Mouse (Mus musculus) midbrain, embryonic 13.5 days (tissue): Measurements from ENCODE around the gene Vmn1r237. TPM values are rescaled to one million over a fixed set of nuclear protein-coding genes. Genes with fewer than 3 reads are reported as not detected.

ENCODE experiments used
- ATAC-seq: fragments of 200-750 bp; cut with Nextera tagmentation; 2 replicates; pipeline ENCODE4 v1.8.0; 2017; ENCODE audit warnings: mild to moderate bottlenecking, moderate TSS enrichment, moderate library complexity
- H3K27ac ChIP-seq: fragments of 300-500 bp; sonication (generic); 2 replicates; pipeline ENCODE4 v1.5.1; 2015; ENCODE audit warnings: inconsistent platforms, mild to moderate bottlenecking, moderate library complexity
- H3K27me3 ChIP-seq: fragments of 300-500 bp; sonication (generic); 2 replicates; pipeline ENCODE4 v1.6.1; 2015; ENCODE audit warnings: mild to moderate bottlenecking, inconsistent platforms
- H3K36me3 ChIP-seq: fragments of 300-500 bp; sonication (generic); 2 replicates; pipeline ENCODE4 v1.6.1; 2015; ENCODE audit warnings: mild to moderate bottlenecking, inconsistent platforms
- H3K4me1 ChIP-seq: fragments of 300-500 bp; sonication (generic); replicated peaks from 2 replicates; pipeline ENCODE4 v1.6.1; 2015; ENCODE audit warnings: inconsistent platforms
- H3K4me2 ChIP-seq: fragments of 300-500 bp; sonication (generic); replicated peaks from 2 replicates; pipeline ENCODE4 v1.6.1; 2015; ENCODE audit warnings: moderate library complexity, mild to moderate bottlenecking, inconsistent platforms
- H3K4me3 ChIP-seq: fragments of 300-500 bp; sonication (generic); replicated peaks from 2 replicates; pipeline ENCODE4 v1.5.1; 2015; ENCODE audit warnings: mild to moderate bottlenecking, inconsistent platforms
- H3K9ac ChIP-seq: fragments of 300-500 bp; sonication (generic); replicated peaks from 2 replicates; pipeline ENCODE4 v1.6.1; 2015; ENCODE audit warnings: mild to moderate bottlenecking, inconsistent platforms
- H3K9me3 ChIP-seq: fragments of 300-500 bp; sonication (generic); 2 replicates; pipeline ENCODE4 v1.6.1; 2016; ENCODE audit warnings: mild to moderate bottlenecking, inconsistent platforms
- WGBS: fragments of 180-500 bp; shearing (Covaris S2); methylation state at CpG from one replicate; pipeline ENCODE4 v1.1.7; 2015; 5-methylcytosine and 5-hydroxymethylcytosine counted together
- microRNA-seq: library from miRNA; unstranded; fragments of <30 nt; microRNA quantifications from one replicate; pipeline ENCODE4, GENCODE M21; 2016
- polyA plus RNA-seq: library from polyadenylated mRNA; unstranded; fragments of >200 nt; fragmentation: Nextera tagmentation; extraction: Ambion mirVana; gene quantifications from 2 replicates; pipeline ENCODE4 v1.2.1, GENCODE M21; 2015

Vmn1r237 gene
- polyA plus RNA-seq: not detected in 2 replicates

GRCm38 (mm10) chr17:21311565-21311964 is at the start of gene Vmn1r237:
Vmn1r237 (plus strand) TSS chr17:21311865.
- no peak for ATAC-seq

GRCm38 (mm10) chr17:21272103-21272502 is 39.6 kb upstream of the Vmn1r237 start:
- H3K9ac ChIP-seq: no peak overlapping the region
- H3K27me3 ChIP-seq: no peaks in the 10 kb centered on the region
- no peaks in the 10 kb centered on the region for H3K36me3 ChIP-seq
- H3K4me3 ChIP-seq: no peak overlapping the region
- 14% methylated on average over 4 of the region's 4 CpGs for WGBS
- no peak overlapping the region for H3K27ac ChIP-seq
- ATAC-seq: no peak
- no peak overlapping the region for H3K4me2 ChIP-seq
- H3K9me3 ChIP-seq: no peaks in the 10 kb centered on the region; the same call in 1 of the 2 replicates
- H3K4me1 ChIP-seq: no peaks in the 10 kb centered on the region

More at GRCm38 (mm10) chr17:21311565-21311964, at the start of gene Vmn1r237:
- Histone ChIP-seq H3K4me3 (no peak within 1 kb of the TSS), H3K9me3 (peaks cover 8% of the 10 kb centered on the region; the same call in 1 of the 2 replicates), H3K27ac (no peak within 1 kb of the TSS), H3K4me1 (no peaks in the 10 kb centered on the region), H3K4me2 (no peak within 1 kb of the TSS), H3K27me3 (no peaks in the 10 kb centered on the region), H3K36me3 (no peaks in the 10 kb centered on the region), H3K9ac (no peak within 1 kb of the TSS)

GRCm38 (mm10) chr17:21282642-21283041 is 29.0 kb upstream of the Vmn1r237 start, which contains the start of gene Vmn1r236:
Vmn1r236 (plus strand) TSS chr17:21282942.
- no peak for ATAC-seq

DNA sequence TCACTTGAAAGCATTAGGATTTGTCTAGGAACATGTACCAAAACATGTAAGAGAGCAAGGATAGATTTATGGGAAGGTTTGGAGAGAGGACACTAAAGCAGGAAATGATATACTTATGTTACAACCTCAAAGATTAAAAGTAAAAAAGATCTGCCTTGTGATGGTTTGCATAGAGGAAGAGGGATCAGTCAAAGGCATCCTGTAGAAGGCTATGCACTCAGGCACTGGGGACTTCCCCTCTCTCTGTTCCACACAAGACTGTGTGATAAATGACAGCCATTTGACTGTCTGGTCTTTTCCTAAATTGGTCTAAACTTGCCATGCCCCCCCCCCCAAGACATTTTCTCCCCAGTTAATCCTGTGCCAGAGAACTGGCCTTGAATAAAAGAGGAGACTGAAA is 27.3 kb upstream of the Vmn1r237 start:
- no peaks in the 10 kb centered on the region for H3K27me3 ChIP-seq
- no peak overlapping the region for H3K9ac ChIP-seq
- no peak for ATAC-seq
- no peak overlapping the region for H3K4me2 ChIP-seq
- 0 out of 2 replicates have a peak, but pooled peaks cover 10% of the 10 kb centered on the region for H3K9me3 ChIP-seq
- H3K4me3 ChIP-seq: no peak overlapping the region
- H3K27ac ChIP-seq: no peak overlapping the region
- H3K36me3 ChIP-seq: no peaks in the 10 kb centered on the region
- H3K4me1 ChIP-seq: no peaks in the 10 kb centered on the region

More at GRCm38 (mm10) chr17:21282642-21283041, 29.0 kb upstream of the Vmn1r237 start, which contains the start of gene Vmn1r236:
- Histone ChIP-seq H3K4me3 (no peak within 1 kb of the TSS), H3K36me3 (no peaks in the 10 kb centered on the region), H3K9ac (no peak within 1 kb of the TSS), H3K4me1 (no peaks in the 10 kb centered on the region), H3K9me3 (0 out of 2 replicates have a peak, but pooled peaks cover 8% of the 10 kb centered on the region), H3K27ac (no peak within 1 kb of the TSS), H3K27me3 (no peaks in the 10 kb centered on the region), H3K4me2 (no peak within 1 kb of the TSS)
- WGBS: 84% methylated on average over 3 of the region's 3 CpGs

GRCm38 (mm10) chr17:21289695-21290094 is 22.0 kb upstream of the Vmn1r237 start:
- Histone ChIP-seq H3K36me3 (no peaks in the 10 kb centered on the region), H3K4me2 (no peak overlapping the region), H3K9ac (no peak overlapping the region), H3K4me3 (no peak overlapping the region), H3K27me3 (no peaks in the 10 kb centered on the region), H3K9me3 (0 out of 2 replicates have a peak, but pooled peaks cover 7% of the 10 kb centered on the region), H3K4me1 (no peaks in the 10 kb centered on the region), H3K27ac (no peak overlapping the region)
- no peak for ATAC-seq

Small RNA genes within 50 kb of the gene (microRNA-seq; reads per million reads assigned to microRNA genes)
- not detected for gene Gm26384

Other genes starting within 250 kb of the Vmn1r237 start
- not detected in 2 replicates for gene Vmn1r234, start 85.8 kb upstream of the Vmn1r237 start, polyA plus RNA-seq
- gene Vmn1r235, start 55.5 kb upstream of the Vmn1r237 start, polyA plus RNA-seq: not detected in 2 replicates
- gene Vmn1r236, start 28.9 kb upstream of the Vmn1r237 start, polyA plus RNA-seq: not detected in 2 replicates
- gene Zfp677, start 71.9 kb downstream of the Vmn1r237 start, polyA plus RNA-seq: 4.4 and 4.6 TPM in 2 replicates
- 3.5 and 4.8 TPM in 2 replicates for gene Zfp54, start 111.4 kb downstream of the Vmn1r237 start, polyA plus RNA-seq
- 16.1 and 16.4 TPM in 2 replicates for gene Zfp51, start 138.5 kb downstream of the Vmn1r237 start, polyA plus RNA-seq
- gene Zfp53, start 177.1 kb downstream of the Vmn1r237 start, polyA plus RNA-seq: 9.5 and 11.1 TPM in 2 replicates
- 0.84 and 1.2 TPM in 2 replicates for gene Zfp52, start 223.7 kb downstream of the Vmn1r237 start, polyA plus RNA-seq